Mouse (Mus musculus) right cerebral cortex, postnatal 4 days (tissue): ENCODE measurements around the gene Gm21985.

ENCODE experiments used
- DNase-seq: peaks from one replicate; pipeline ENCODE4 v3.0.0-alpha.2; 2022

Gm21985 gene

GRCm38 (mm10) chr2:112332051-112332898, 66.2 kb downstream of the Gm21985 start:
- DNase-seq = no peak

- DNase-seq = no peak
Observed at GRCm38 (mm10) chr2:112337211-112337610, 71.1 kb downstream of the Gm21985 start.

GRCm38 (mm10) chr2:112339736-112340135, 73.6 kb downstream of the Gm21985 start:
- no peak for DNase-seq

GRCm38 (mm10) chr2:112341117-112341516, 75.0 kb downstream of the Gm21985 start:
- DNase-seq = no peak

GRCm38 (mm10) chr2:112348246-112348645, 82.1 kb downstream of the Gm21985 start:
- DNase-seq = no peak

- DNase-seq = no peak
Observed at GRCm38 (mm10) chr2:112353685-112354455, 87.8 kb downstream of the Gm21985 start.

GRCm38 (mm10) chr2:112359611-112360010, 93.5 kb downstream of the Gm21985 start:
- no peak for DNase-seq

GRCm38 (mm10) chr2:112360012-112360780, 94.1 kb downstream of the Gm21985 start:
- no peak for DNase-seq

GRCm38 (mm10) chr2:112360781-112361169, 94.7 kb downstream of the Gm21985 start:
- DNase-seq = no peak

- no peak for DNase-seq
Observed at GRCm38 (mm10) chr2:112367222-112367621, 101.1 kb downstream of the Gm21985 start.

- DNase-seq = peak; percentile 91
Observed at GRCm38 (mm10) chr2:112367726-112368673, 101.9 kb downstream of the Gm21985 start, which contains the start of gene Emc4. Emc4 (minus strand) TSS chr2:112368027.

GRCm38 (mm10) chr2:112369941-112370340, 103.8 kb downstream of the Gm21985 start:
- DNase-seq = no peak

GRCm38 (mm10) chr2:112373141-112373540, 107.0 kb downstream of the Gm21985 start:
- DNase-seq = no peak

GRCm38 (mm10) chr2:112374610-112375009, 108.5 kb downstream of the Gm21985 start:
- no peak for DNase-seq

GRCm38 (mm10) chr2:112378973-112379898, 113.1 kb downstream of the Gm21985 start, which contains the start of gene Katnbl1:
Katnbl1 (plus strand) TSS chr2:112379211.
- DNase-seq = peak; percentile 97

GRCm38 (mm10) chr2:112380131-112380530, 114.0 kb downstream of the Gm21985 start:
- no peak for DNase-seq

- DNase-seq = no peak
Observed at GRCm38 (mm10) chr2:112381219-112381618, 115.1 kb downstream of the Gm21985 start.

GRCm38 (mm10) chr2:112390843-112391242, 124.7 kb downstream of the Gm21985 start:
- DNase-seq = no peak

GRCm38 (mm10) chr2:112391346-112392000, 125.4 kb downstream of the Gm21985 start:
- DNase-seq = no peak

GRCm38 (mm10) chr2:112392689-112393088, 126.6 kb downstream of the Gm21985 start:
- DNase-seq = no peak
